Mouse (Mus musculus): ENCODE measurements around the gene Haspin.

The Haspin gene

DNA sequence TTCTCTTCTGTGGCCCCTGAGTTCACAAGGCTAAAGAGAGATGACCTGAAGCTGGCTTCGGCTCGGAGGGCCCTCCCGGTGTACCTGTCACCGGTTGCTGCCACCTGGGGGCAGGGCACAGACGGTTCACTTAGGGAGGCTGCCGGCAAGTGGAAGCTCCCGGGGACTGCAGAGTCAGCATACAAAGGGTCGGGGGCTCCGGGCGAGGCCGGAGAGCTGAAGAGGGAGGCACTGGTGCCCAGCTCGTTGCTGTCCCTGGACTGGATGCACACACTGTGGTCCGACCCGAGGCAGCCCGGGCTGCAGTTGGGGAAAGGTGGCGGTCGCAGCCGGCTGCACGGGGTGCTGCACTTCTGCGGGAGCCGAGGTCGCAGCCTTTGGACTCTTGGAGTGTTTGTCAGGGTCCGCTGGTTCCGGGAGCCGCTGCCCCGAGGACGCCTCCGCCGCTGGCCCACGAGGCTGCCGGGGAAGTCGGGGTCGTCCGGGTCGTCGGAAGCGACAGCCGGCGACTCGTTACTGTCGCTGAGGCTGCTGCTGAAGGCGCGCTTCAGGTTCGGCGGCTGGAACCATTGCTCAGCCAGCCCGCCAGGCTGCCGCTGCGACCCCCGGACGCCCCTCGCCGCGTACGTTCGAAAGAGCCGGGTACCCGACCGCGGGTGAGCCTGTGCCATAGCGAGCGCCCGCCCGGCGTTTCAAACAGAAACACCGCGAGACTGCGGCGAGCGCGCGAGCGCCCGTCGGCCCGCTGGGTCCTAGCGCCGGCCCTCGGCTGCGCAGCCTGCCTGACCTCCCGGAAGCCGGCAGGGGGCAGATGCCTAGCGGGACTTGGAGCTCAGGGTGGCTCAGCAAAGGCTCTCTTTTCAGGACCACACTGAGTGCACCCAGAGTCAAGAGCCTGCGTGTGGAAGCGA lies at the start of gene Haspin:
Gene Haspin (minus strand): TSS at position 704 of the 911 bp plus-strand sequence.
- DNase-seq (ENCODE audit: extremely low read depth, insufficient read length, low spot score) = peak; percentile 93

DNA sequence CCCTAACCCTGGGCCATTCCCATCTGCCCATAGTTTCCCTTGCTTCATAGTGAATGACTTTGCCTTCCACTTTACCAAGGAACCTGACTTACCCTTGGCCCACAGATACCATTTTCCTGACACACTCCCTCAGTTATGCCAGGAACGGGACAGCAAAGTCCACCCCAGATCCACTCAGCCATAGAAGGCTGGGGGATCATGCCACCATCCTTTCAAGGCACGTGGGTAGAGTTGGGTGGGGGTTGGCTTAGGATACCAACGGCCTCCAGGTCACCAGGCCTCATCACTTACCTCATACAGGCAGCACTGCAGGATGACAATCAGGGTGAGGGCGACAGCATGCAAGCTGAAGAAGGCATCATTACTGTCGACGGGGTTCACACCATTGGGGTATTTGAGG lies 49.1 kb upstream of the Haspin start:
- DNase-seq (ENCODE audit: extremely low read depth, insufficient read length, low spot score) = no peak

DNA sequence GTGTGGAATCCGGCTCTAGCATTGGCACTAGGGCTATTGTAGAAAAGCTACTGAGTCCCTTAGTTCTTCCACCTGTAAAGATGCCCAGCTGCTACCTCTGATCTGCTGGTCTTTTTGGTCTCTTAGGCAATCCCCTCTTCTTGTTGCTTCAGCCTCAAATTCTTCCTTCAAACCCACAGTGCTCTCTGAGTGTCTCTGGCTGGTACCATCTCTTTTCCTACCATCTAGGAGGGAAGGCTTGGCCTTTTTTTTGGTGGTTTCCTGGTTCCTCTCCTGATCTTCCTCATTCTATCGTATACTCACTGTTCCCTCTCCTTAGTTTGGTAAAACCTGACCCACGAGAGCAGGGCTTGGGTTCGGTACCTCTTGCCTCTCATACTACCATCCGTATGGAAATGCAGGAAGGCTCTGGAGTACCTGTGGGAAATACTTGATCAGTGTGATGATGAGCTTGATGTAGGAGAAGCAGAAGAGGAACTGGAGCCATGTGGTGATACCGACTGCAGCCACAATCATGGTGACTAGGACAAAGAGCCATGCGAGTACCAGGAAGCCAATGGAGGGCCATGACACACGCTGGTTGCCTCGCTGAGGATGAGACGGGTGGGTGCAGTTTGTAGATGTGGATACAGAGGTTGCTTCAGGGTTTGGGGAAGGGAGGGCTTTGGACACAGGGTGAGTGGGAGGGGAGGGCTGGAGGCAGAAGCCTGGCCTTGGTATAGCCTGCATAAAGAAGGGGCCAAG lies 48.0 kb upstream of the Haspin start:
- DNase-seq (ENCODE audit: extremely low read depth, insufficient read length, low spot score) = no peak

- DNase-seq (ENCODE audit: extremely low read depth, insufficient read length, low spot score) = no peak
Observed at GRCm38 (mm10) chr11:73177895-73178294, 39.8 kb upstream of the Haspin start.

GRCm38 (mm10) chr11:73177509-73177875 lies 39.4 kb upstream of the Haspin start:
- peak; percentile 92 for DNase-seq (ENCODE audit: extremely low read depth, insufficient read length, low spot score)

DNA sequence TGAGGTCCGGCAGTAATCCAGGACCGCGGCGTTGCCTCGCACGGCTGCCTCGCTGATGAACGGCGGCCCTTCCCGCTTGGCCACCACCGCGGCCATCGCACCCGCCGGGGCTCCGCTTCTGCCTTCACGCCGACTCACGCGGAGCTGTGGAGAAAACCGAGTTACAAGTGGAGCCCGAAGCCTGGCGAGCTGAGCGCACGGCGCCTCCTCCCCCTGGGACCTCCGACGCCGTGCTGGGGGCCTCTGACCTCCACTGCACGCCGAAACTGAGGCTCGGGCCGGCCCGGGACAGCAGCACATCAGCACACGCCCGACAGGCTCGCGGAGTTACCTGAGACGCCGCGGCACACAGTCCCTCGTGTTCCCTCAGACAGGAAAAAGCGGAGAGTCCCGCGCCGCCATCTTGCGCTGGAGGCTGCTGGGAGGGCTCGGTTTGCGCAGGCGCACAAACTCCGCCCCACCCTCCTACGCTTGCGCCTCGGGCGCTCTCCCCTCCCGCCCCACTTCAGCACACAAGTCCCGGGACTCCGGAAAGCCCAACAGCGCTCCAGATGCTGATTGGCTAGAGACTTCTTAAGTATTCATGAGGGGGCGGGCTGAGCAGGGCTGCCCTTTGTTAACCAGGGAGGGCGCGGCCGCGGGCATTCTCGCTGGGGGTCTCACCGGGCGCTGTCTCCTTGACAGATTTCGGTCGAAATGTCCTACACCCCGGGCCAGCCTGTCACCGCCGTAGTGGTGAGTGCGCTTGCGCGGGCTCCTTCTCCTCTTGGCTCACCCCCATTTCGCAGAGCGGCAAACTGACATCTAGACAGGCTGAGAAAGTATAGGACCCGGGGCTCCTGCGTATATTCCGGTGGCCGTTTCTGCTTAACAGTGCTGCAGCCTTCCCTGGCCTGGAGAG lies 38.8 kb upstream of the Haspin start, which contains the start of the genes Emc6 and Tax1bp3:
Gene Emc6 (minus strand): TSS at position 430 of the 901 bp plus-strand sequence.
Gene Tax1bp3 (plus strand): TSS at position 476 of the 901 bp plus-strand sequence.
- peak; percentile 99 for DNase-seq (ENCODE audit: extremely low read depth, insufficient read length, low spot score)

- DNase-seq (ENCODE audit: extremely low read depth, insufficient read length, low spot score) = no peak
Observed at GRCm38 (mm10) chr11:73176186-73176585, 38.1 kb upstream of the Haspin start.

DNA sequence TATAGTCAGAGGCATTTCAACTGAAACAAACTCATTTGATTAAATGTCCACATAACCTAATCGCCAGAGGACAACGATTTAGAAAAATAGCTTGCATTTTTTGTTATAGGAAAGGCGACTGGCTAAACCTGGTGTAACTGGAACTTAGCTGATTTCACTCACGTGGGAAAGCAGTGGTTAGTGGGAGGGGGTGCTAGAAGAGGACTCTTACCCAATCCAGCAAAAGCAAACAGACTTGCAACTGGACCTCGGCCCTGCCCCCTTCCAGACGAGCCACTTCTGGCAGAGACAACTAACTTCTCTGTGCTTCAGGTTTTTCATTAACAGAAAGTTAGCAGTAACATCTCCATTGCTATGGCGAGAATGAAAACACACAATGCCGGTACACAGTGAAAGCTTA lies 37.5 kb upstream of the Haspin start:
- no peak for DNase-seq (ENCODE audit: extremely low read depth, insufficient read length, low spot score)

DNA sequence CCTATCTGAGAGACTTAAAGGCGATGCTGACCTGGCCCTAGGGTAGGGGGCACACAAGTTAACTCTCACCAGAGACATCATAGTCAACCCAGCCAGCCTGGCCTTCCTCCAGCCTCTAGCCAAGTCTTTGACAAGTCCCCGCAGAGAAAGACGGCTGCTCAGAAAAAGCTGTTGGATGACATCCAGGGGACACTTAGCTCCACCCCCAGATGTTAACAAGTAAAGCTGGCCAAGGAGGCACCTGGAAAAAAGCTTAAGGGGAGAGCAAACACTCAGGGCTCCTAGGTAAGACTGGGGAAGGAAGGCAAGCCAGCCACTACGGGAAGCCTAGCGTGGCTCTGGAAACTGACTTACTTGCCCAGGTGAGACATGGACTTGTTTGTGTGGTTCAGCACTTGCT lies 34.1 kb upstream of the Haspin start:
- DNase-seq (ENCODE audit: extremely low read depth, insufficient read length, low spot score) = no peak

DNA sequence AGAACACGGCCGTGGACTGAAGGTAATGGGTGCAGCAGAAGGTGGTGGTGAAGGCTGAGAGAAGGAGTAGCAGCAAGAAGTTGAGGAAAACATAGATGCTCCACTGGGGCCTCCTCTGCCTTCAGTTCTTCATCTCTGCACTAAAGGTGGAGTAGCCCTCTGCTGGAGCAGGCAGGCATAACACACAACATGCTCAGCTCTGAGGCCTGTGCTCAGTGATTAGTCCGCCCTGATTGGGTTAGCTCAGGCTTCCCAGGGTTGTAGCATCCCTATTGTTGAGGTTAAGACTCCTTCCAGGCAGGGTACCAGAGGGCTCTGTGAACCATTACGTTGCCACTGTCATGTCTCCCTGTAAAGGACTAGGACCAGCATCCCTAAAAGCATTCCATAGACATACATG lies 31.1 kb upstream of the Haspin start:
- no peak for DNase-seq (ENCODE audit: extremely low read depth, insufficient read length, low spot score)

DNA sequence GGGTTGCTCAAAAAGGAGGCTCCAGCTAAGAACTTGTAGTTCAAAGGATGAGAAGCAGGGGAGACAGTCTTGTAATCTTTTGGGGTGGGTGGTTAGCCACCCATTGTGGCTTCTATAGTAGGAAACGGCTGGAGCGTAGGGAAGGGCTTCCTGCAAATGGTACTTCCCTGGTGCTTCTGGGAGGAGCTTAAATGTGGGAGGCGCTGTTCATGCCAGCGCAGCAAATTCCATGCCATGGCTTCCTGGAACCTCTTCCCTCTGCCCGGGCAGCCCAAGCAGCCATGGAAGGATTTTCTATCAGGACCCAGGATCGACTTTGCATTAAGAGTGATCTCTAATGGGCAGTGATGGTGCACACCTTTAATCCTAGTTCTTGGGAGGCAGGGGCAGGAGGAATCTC lies 30.5 kb upstream of the Haspin start:
- DNase-seq (ENCODE audit: extremely low read depth, insufficient read length, low spot score) = no peak

DNA sequence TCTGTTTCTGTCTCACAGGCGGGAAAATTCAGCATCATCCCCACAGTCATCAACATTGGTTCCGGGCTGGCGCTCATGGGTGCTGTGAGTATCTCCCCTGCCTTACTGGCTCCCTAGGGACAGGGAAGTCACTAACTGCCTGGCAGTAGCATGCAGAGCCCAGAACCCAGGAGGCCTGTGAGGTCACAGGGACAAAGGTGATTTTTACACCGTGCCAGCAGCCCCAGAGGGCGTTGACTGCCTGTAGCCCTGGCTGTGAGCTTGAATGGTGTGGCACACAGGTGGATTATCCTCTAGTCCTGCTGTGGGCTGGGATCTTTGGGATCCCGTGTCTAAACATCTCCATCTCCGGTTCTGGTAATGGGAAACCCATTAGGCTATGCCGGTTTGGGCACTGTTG lies 30.0 kb upstream of the Haspin start:
- DNase-seq (ENCODE audit: extremely low read depth, insufficient read length, low spot score) = no peak

GRCm38 (mm10) chr11:73162284-73162683 lies 24.2 kb upstream of the Haspin start:
- no peak for DNase-seq (ENCODE audit: extremely low read depth, insufficient read length, low spot score)

DNA sequence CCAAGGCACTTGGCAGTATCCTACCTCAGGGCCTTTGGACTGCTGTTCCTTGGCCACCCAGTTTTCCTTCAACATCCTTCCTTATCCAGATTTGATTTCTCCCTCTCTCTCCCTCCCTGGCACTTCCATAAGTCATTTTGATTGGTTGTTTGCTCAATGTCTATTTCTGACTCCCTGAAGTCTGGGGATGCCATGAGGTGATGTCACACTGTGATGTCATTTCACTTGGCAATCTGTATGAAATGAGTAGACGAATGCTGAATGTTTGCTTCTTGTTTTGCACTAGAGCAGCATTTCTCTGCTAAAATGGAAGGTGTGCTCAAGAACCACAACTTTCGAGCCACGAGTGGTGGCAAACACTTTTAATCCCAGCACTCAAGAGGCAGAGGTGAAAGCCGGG lies 23.5 kb upstream of the Haspin start:
- peak; percentile 47 for DNase-seq (ENCODE audit: extremely low read depth, insufficient read length, low spot score)

GRCm38 (mm10) chr11:73160811-73161200 lies 22.7 kb upstream of the Haspin start:
- DNase-seq (ENCODE audit: extremely low read depth, insufficient read length, low spot score) = peak; percentile 76

- no peak for DNase-seq (ENCODE audit: extremely low read depth, insufficient read length, low spot score)
Observed at GRCm38 (mm10) chr11:73159957-73160810, 22.1 kb upstream of the Haspin start, which contains the start of gene P2rx5. Gene P2rx5 (plus strand): TSS chr11:73160421.

DNA sequence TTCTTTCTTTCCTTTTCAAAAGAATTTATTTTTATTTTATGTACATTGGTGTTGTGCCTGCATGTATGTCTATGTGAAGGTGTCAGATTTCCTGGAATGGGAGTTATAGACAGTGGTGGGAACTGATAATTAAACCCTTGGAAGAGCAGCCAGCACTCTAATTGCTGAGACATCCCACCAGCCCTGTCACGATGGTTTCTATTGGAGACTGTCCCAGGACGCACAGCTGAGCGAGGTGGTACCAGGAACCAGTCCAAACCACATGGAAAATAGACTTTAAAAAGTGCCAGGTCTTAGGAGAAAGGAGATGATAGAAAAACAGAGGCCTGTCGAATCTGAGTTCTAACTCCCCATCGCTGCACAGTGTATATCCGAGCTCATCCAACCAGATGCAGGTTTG lies 17.0 kb upstream of the Haspin start:
- no peak for DNase-seq (ENCODE audit: extremely low read depth, insufficient read length, low spot score)

GRCm38 (mm10) chr11:73148209-73148608 lies 10.1 kb upstream of the Haspin start:
- DNase-seq (ENCODE audit: extremely low read depth, insufficient read length, low spot score) = no peak

- DNase-seq (ENCODE audit: extremely low read depth, insufficient read length, low spot score) = no peak
Observed at GRCm38 (mm10) chr11:73146975-73147365, 8.9 kb upstream of the Haspin start.

Data from 3134 (cell line).